Mouse (Mus musculus): ENCODE results near the gene Tgfbr2.
"Not testable (repeated sequence)": the region's sequence is repeated elsewhere in the genome, so short reads cannot be mapped to it uniquely, and the experiment has no call there.

DNA sequence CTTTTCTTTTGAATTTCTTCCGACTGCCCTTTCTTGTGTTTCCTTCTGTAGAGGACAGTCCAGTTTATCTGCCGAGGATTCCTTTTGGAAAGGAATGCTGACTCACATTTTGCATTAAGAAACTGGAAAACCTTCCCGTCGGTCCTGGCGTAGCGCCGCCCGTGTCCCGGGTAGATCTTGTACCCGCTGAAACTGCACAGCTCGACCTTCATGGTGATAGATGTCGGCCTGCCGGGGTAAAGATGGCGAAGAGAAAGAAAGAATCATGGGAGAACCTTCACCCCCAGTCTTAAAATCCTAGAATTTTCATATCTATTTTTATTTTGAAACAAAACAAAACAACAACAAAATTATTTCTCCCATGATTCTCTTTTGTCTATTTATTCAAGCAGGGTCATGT is 134.3 kb downstream of the Tgfbr2 start:
- not testable (repeated sequence) for TF ChIP-seq CTCF (conservative IDR thresholded peaks at IDR 0.05 in 1 of 2, IDR thresholded peaks at IDR 0.05 in 1 of 2; ENCODE audit: low read depth in 2 of 2, low read length in 2 of 2); MAX (IDR thresholded peaks at IDR 0.05; ENCODE audit: low read length); SMC3 (IDR thresholded peaks at IDR 0.05; ENCODE audit: low read depth, low read length); USF1 (IDR thresholded peaks at IDR 0.05; ENCODE audit: low read depth, low read length); POLR2A (IDR thresholded peaks at IDR 0.05; ENCODE audit: low read depth, low read length); JUND (conservative IDR thresholded peaks at IDR 0.05; ENCODE audit: low read depth, low read length); CHD2 (IDR thresholded peaks at IDR 0.05; ENCODE audit: low read length)

Measured in CH12.LX (cell line).